Mouse (Mus musculus): ENCODE data around the gene Ddx6. TPM values are rescaled to one million over a fixed set of nuclear protein-coding genes. Genes with fewer than 3 reads are reported as not detected.

Gene Ddx6
- total RNA-seq, 2 experiments from 2014 or later: 57.4 to 60.7 TPM

GRCm38 (mm10) chr9:44679565-44679964, 74.9 kb downstream of the Ddx6 start:
- DNase-seq: no peak
- intact Hi-C loops (cut with DNase I): no loop called here

GRCm38 (mm10) chr9:44683046-44683445, 78.4 kb downstream of the Ddx6 start:
- intact Hi-C loops (cut with DNase I): no loop called here
- no peak for DNase-seq

GRCm38 (mm10) chr9:44685346-44686330, 80.9 kb downstream of the Ddx6 start:
- intact Hi-C loops (cut with DNase I): loop anchor here (2.0 kb wide), 1 partner anchor 31 kb away; no protein-coding TSS in a partner anchor
- DNase-seq: peak; percentile 63 to 70

- intact Hi-C loops (cut with DNase I): no loop called here
- DNase-seq: no peak
Measured at GRCm38 (mm10) chr9:44686638-44687037, 81.9 kb downstream of the Ddx6 start.

- intact Hi-C loops (cut with DNase I): loop anchor here (1.0 kb wide), 1 partner anchor 33 kb away; no protein-coding TSS in a partner anchor
- DNase-seq: no peak
Measured at GRCm38 (mm10) chr9:44688013-44688412, 83.3 kb downstream of the Ddx6 start.

Other genes with a start within 250 kb of the Ddx6 start
- gene Vps11, start 243.2 kb upstream of the Ddx6 start, total RNA-seq (2021): 10 to 100 TPM; 15.4 to 16.2 TPM
- 10 to 100 TPM; 25.0 to 26.0 TPM for gene Hyou1, start 225.4 kb upstream of the Ddx6 start, total RNA-seq (2021)
- gene Slc37a4, start 208.0 kb upstream of the Ddx6 start, total RNA-seq (2021): 100 to 1,000 TPM; 149 to 161 TPM
- gene Rps25, start 197.8 kb upstream of the Ddx6 start, total RNA-seq (2021): 100 to 1,000 TPM; 584 to 735 TPM
- 10 to 100 TPM; 13.2 to 16.1 TPM for gene Trappc4, start 197.3 kb upstream of the Ddx6 start, total RNA-seq (2021)
- gene Ccdc84, start 186.3 kb upstream of the Ddx6 start, total RNA-seq (2021): 1 to 10 TPM; 5.0 to 5.3 TPM
- not detected for gene Foxr1, start 163.8 kb upstream of the Ddx6 start, total RNA-seq (2021)
- gene Upk2, start 149.9 kb upstream of the Ddx6 start, total RNA-seq (2021): not detected
- 10 to 100 TPM; 25.7 to 42.5 TPM for gene Bcl9l, start 122.1 kb upstream of the Ddx6 start, total RNA-seq (2021)
- gene Cxcr5, start 43.0 kb upstream of the Ddx6 start, total RNA-seq (2021): not detected
- not detected for gene Treh, start 68.3 kb downstream of the Ddx6 start, total RNA-seq (2021)
- 10 to 100 TPM; 33.5 to 33.9 TPM for gene Phldb1, start 130.3 kb downstream of the Ddx6 start, total RNA-seq (2021)
- gene Arcn1, start 163.0 kb downstream of the Ddx6 start, total RNA-seq (2021): 10 to 100 TPM; 62.6 to 73.4 TPM
- gene Ift46, start 163.0 kb downstream of the Ddx6 start, total RNA-seq (2021): 10 to 100 TPM; 21.4 to 28.2 TPM
- 1 to 10 TPM; 6.1 to 6.2 TPM for gene Tmem25, start 194.4 kb downstream of the Ddx6 start, total RNA-seq (2021)
- gene Ttc36, start 198.2 kb downstream of the Ddx6 start, total RNA-seq (2021): not detected

Measured in gastrocnemius, postnatal 36 days (tissue).